Mouse (Mus musculus) stomach, postnatal 0 days (tissue): ENCODE data around the gene Gm42791.

Experiments used
- CTCF ChIP-seq: IDR thresholded peaks from 2 replicates; pipeline ENCODE4 v1.5.1; 2016; ENCODE audit warnings: antibody characterized with exemption, low read depth, mild to moderate bottlenecking, moderate library complexity
- EP300 ChIP-seq: optimal IDR thresholded peaks from 2 replicates; pipeline ENCODE3; 2016; ENCODE audit warnings: antibody characterized with exemption

GRCm38 (mm10) chr5:149031199-149031750, 36.3 kb upstream of the Gm42791 start:
- TF ChIP-seq EP300 (no peak), CTCF (peak; percentile 19; the same call in 1 of the 2 replicates)
